Mouse (Mus musculus): Measurements from ENCODE around the gene Narf. TPM values are rescaled to one million over a fixed set of nuclear protein-coding genes. Genes with fewer than 3 reads are reported as not detected.

Gene Narf
- polyA plus RNA-seq (2014; fragmentation: Illumina TruSeq; extraction: RNeasy Lipid Tissue Mini Kit (QIAGEN cat#74804); ENCODE audit: insufficient read depth, low read depth, low replicate concordance) = 4.7 TPM

DNA sequence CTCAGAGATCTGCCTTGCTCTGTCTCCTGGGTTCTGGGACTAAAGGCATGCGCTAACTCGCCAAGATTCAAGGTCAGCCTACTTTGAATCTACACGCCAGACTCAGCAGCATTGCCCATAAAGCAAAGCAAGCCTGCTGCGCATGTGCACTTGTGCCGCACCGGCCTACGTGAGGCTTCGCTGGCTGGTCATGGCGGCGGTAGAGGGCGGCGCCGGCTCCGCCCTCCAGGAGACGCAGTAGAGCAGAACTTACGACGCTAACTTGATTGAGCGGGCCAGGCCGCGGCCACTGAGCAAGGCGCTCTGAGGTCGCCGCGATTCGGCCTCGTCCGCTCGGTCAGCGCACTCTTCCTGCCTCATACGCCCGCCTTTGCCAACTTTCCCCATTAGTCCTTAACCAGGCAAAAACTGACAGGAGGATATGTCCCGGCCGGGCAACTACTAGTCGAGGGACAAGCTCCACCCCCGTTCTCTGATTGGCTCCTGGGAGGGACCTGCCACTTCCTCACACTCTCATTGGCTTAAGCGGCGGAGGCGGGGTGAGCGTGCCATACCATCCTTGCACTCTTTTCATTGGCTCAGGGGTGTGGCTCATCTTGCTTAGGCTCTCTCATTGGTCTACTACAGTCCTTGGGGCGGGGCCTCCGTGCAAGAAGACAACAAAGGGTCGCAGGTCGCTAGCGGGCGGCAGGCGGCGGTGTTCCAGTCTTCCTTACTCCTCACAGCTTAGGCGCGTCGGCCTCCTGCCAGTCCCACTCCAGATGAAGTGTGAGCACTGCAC lies at the start of gene Narf:
Gene Narf, plus strand, starts transcription at position 690 of the 781 bp plus-strand sequence.

DNA sequence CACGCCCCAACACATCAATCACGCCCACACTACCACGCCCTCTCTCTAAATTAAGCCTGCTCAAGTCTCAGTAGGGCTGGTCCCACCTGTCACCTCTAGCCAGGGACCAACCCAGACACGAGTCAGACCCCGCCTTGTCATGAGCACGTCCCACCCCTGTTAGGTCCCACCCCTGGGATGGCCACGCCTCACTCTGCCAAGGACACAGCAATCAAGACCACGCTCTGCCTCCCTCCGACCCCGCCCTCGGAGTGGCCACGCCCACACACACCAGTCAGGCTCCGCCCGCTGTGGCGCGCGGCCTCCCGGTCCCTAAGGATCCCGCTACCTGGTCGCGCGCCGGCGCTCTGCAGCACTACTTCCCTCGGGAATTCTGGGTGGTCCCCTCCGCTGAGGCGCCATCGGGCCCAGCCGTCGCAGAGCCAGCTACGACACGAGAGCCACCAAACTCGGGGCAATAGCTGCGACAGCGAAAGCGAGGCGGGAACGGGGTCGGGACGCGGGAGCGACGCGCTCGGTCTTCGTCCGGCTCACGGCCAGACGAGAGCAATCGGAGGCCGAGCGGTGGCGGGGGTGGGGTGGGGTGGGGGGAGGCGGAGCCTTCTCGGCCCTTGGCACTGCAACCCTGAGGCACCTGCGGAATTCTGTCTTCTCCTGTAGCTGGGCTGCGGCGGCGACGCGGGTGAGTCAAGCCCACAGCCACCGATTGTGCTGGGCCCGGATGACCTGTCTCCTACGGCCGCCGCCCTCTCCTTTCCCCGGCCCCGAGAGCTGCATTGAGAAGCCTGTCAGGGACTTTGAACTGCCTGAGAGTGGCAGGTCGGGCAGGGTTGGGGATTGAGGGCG lies 32.7 kb upstream of the Narf start, which contains the start of the genes Hexdc and Ogfod3:
Gene Hexdc, plus strand, starts transcription at position 273 of the 846 bp plus-strand sequence.
Gene Ogfod3, minus strand, starts transcription at position 551 of the 846 bp plus-strand sequence.

GRCm38 (mm10) chr11:121229018-121229439 lies 8.0 kb upstream of the Narf start, which contains the start of gene Cybc1:
TSS of gene Cybc1 (minus strand) at chr11:121229322.

GRCm38 (mm10) chr11:121259160-121260100 lies 22.4 kb downstream of the Narf start, which contains the start of gene Foxk2:
TSS of gene Foxk2 (plus strand) at chr11:121259990.

Other genes starting within 250 kb of the Narf start
- 48.8 TPM for gene Csnk1d, start 245.9 kb upstream of the Narf start, polyA plus RNA-seq (2014; fragmentation: Illumina TruSeq; extraction: RNeasy Lipid Tissue Mini Kit (QIAGEN cat#74804); ENCODE audit: insufficient read depth, low read depth, low replicate concordance)
- gene Cd7, start 197.8 kb upstream of the Narf start, polyA plus RNA-seq (2014; fragmentation: Illumina TruSeq; extraction: RNeasy Lipid Tissue Mini Kit (QIAGEN cat#74804); ENCODE audit: insufficient read depth, low read depth, low replicate concordance) = 9.5 TPM
- not detected for gene Sectm1b, start 173.7 kb upstream of the Narf start, polyA plus RNA-seq (2014; fragmentation: Illumina TruSeq; extraction: RNeasy Lipid Tissue Mini Kit (QIAGEN cat#74804); ENCODE audit: insufficient read depth, low read depth, low replicate concordance)
- 0.18 TPM for gene Sectm1a, start 156.0 kb upstream of the Narf start, polyA plus RNA-seq (2014; fragmentation: Illumina TruSeq; extraction: RNeasy Lipid Tissue Mini Kit (QIAGEN cat#74804); ENCODE audit: insufficient read depth, low read depth, low replicate concordance)
- gene Tex19.2, start 118.6 kb upstream of the Narf start, polyA plus RNA-seq (2014; fragmentation: Illumina TruSeq; extraction: RNeasy Lipid Tissue Mini Kit (QIAGEN cat#74804); ENCODE audit: insufficient read depth, low read depth, low replicate concordance) = not detected
- not detected for gene Tex19.1, start 91.1 kb upstream of the Narf start, polyA plus RNA-seq (2014; fragmentation: Illumina TruSeq; extraction: RNeasy Lipid Tissue Mini Kit (QIAGEN cat#74804); ENCODE audit: insufficient read depth, low read depth, low replicate concordance)
- not detected for gene Uts2r, start 77.0 kb upstream of the Narf start, polyA plus RNA-seq (2014; fragmentation: Illumina TruSeq; extraction: RNeasy Lipid Tissue Mini Kit (QIAGEN cat#74804); ENCODE audit: insufficient read depth, low read depth, low replicate concordance)
- 6.6 TPM for gene Hexdc, start 32.8 kb upstream of the Narf start, polyA plus RNA-seq (2014; fragmentation: Illumina TruSeq; extraction: RNeasy Lipid Tissue Mini Kit (QIAGEN cat#74804); ENCODE audit: insufficient read depth, low read depth, low replicate concordance)
- gene Ogfod3, start 32.5 kb upstream of the Narf start, polyA plus RNA-seq (2014; fragmentation: Illumina TruSeq; extraction: RNeasy Lipid Tissue Mini Kit (QIAGEN cat#74804); ENCODE audit: insufficient read depth, low read depth, low replicate concordance) = 14.5 TPM
- 40.6 TPM for gene Cybc1, start 7.9 kb upstream of the Narf start, polyA plus RNA-seq (2014; fragmentation: Illumina TruSeq; extraction: RNeasy Lipid Tissue Mini Kit (QIAGEN cat#74804); ENCODE audit: insufficient read depth, low read depth, low replicate concordance)
- gene Foxk2, start 22.7 kb downstream of the Narf start, polyA plus RNA-seq (2014; fragmentation: Illumina TruSeq; extraction: RNeasy Lipid Tissue Mini Kit (QIAGEN cat#74804); ENCODE audit: insufficient read depth, low read depth, low replicate concordance) = 11.0 TPM
- gene Wdr45b, start 117.2 kb downstream of the Narf start, polyA plus RNA-seq (2014; fragmentation: Illumina TruSeq; extraction: RNeasy Lipid Tissue Mini Kit (QIAGEN cat#74804); ENCODE audit: insufficient read depth, low read depth, low replicate concordance) = 36.0 TPM
- 2.6 TPM for gene Rab40b, start 151.0 kb downstream of the Narf start, polyA plus RNA-seq (2014; fragmentation: Illumina TruSeq; extraction: RNeasy Lipid Tissue Mini Kit (QIAGEN cat#74804); ENCODE audit: insufficient read depth, low read depth, low replicate concordance)
- gene Fn3krp, start 184.1 kb downstream of the Narf start, polyA plus RNA-seq (2014; fragmentation: Illumina TruSeq; extraction: RNeasy Lipid Tissue Mini Kit (QIAGEN cat#74804); ENCODE audit: insufficient read depth, low read depth, low replicate concordance) = 5.9 TPM
- gene Fn3k, start 197.7 kb downstream of the Narf start, polyA plus RNA-seq (2014; fragmentation: Illumina TruSeq; extraction: RNeasy Lipid Tissue Mini Kit (QIAGEN cat#74804); ENCODE audit: insufficient read depth, low read depth, low replicate concordance) = 3.6 TPM
- gene Tbcd, start 214.7 kb downstream of the Narf start, polyA plus RNA-seq (2014; fragmentation: Illumina TruSeq; extraction: RNeasy Lipid Tissue Mini Kit (QIAGEN cat#74804); ENCODE audit: insufficient read depth, low read depth, low replicate concordance) = 20.0 TPM

Measured in lung, adult 10 weeks (tissue).